Mouse (Mus musculus): ENCODE results near the gene Sufu. TPM values are rescaled to one million over a fixed set of nuclear protein-coding genes. Genes with fewer than 3 reads are reported as not detected.
A peak's percentile ranks its signal among the peaks of the same experiment; 100 is the strongest.

Sufu gene
- total and polyA plus RNA-seq, 3 experiments = 11.4 to 42.5 TPM; not detected in 1

DNA sequence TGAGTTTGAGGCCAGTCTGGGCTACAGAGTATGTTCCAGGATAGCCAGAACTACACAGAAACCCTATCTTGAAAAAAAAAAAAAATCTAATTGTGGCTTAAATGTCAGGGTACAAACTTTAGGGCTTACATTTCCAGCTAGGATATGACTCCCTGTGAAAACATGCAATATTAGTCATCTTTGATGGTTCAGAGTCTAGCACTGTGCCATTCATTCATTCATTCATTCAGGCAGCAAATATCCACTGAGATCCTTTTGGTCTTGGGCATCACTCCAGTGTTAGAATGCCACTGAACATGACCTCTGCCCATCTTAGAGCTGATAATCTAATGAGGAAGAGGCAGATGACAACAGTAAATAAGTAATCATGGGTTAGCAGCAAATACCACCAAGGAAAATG lies 125.0 kb downstream of the Sufu start:
- TF ChIP-seq GABPA (IDR thresholded peaks at IDR 0.05; ENCODE audit: low read depth, low read length) (no peak), ZNF384 (IDR thresholded peaks at IDR 0.05; ENCODE audit: low read depth, low read length) (peak; percentile 37; the same call in 1 of the 2 replicates), EP300 (IDR thresholded peaks at IDR 0.05; ENCODE audit: low read depth in 1 of 2, low read length in 2 of 2) (peak in 1 of 2 experiments; percentile 22; a peak in 2 of 4 replicates), TAL1 (IDR thresholded peaks at IDR 0.05; ENCODE audit: low read length) (no peak), MAZ (IDR thresholded peaks at IDR 0.05; ENCODE audit: low read depth, low read length) (no peak), POLR2AphosphoS2 (IDR thresholded peaks at IDR 0.05; ENCODE audit: low read length) (no peak), CHD1 (IDR thresholded peaks at IDR 0.05; ENCODE audit: low read depth, low read length) (no peak), USF1 (IDR thresholded peaks at IDR 0.05; ENCODE audit: low read depth, low read length) (no peak)
- Histone ChIP-seq H3K9ac (ENCODE audit: control insufficient read depth, low read depth, low read length, poor library complexity, severe bottlenecking) (no peak overlapping the region; the same call in 1 of the 2 replicates), H3K9me3 (replicated peaks; ENCODE audit: insufficient read depth, low read length) (no peaks in the 10 kb centered on the region), H3K27me3 (ENCODE audit: control insufficient read depth in 1 of 2, insufficient read depth in 2 of 2, low read length in 2 of 2) (no peaks in the 10 kb centered on the region), H3K4me3 (ENCODE audit: control insufficient read depth in 1 of 2, insufficient read depth in 1 of 2, low read depth in 2 of 2, low read length in 2 of 2) (peak overlapping the region in 1 of 2 experiments; percentile 47; a peak in 3 of 4 replicates), H3K79me2 (ENCODE audit: control insufficient read depth, insufficient read depth, low read length, poor library complexity) (no peaks in the 10 kb centered on the region), H3K4me1 (ENCODE audit: control insufficient read depth in 1 of 2, insufficient read depth in 2 of 2, low read length in 2 of 2) (peaks cover 6 to 23% of the 10 kb centered on the region in 2 experiments), H3K27ac (ENCODE audit: control insufficient read depth, low read depth, low read length) (no peak overlapping the region), H3K36me3 (ENCODE audit: control insufficient read depth in 1 of 2, insufficient read depth in 2 of 2, low read length in 2 of 2) (peaks cover 0 to 4% of the 10 kb centered on the region in 2 experiments; a peak in 2 of 4 replicates)
- DNase-seq (ENCODE audit: low read depth, low spot score) = peak; percentile 31

GRCm38 (mm10) chr19:46522433-46523044 lies 125.8 kb downstream of the Sufu start:
- Histone ChIP-seq H3K27me3 (ENCODE audit: control insufficient read depth in 1 of 2, insufficient read depth in 2 of 2, low read length in 2 of 2) (no peaks in the 10 kb centered on the region), H3K27ac (ENCODE audit: control insufficient read depth, low read depth, low read length) (peak overlapping the region; percentile 55), H3K9ac (ENCODE audit: control insufficient read depth, low read depth, low read length, poor library complexity, severe bottlenecking) (peak overlapping the region; percentile 60), H3K4me1 (ENCODE audit: control insufficient read depth in 1 of 2, insufficient read depth in 2 of 2, low read length in 2 of 2) (peaks cover 6 to 23% of the 10 kb centered on the region in 2 experiments), H3K36me3 (ENCODE audit: control insufficient read depth in 1 of 2, insufficient read depth in 2 of 2, low read length in 2 of 2) (peaks cover 0 to 4% of the 10 kb centered on the region in 2 experiments; a peak in 2 of 4 replicates), H3K79me2 (ENCODE audit: control insufficient read depth, insufficient read depth, low read length, poor library complexity) (no peaks in the 10 kb centered on the region), H3K4me3 (ENCODE audit: control insufficient read depth in 1 of 2, insufficient read depth in 1 of 2, low read depth in 2 of 2, low read length in 2 of 2) (peak overlapping the region; percentile 47 to 61), H3K9me3 (replicated peaks; ENCODE audit: insufficient read depth, low read length) (no peaks in the 10 kb centered on the region)
- peak; percentile 84 for DNase-seq (ENCODE audit: low read depth, low spot score)
- TF ChIP-seq GATA1 (IDR thresholded peaks at IDR 0.05; ENCODE audit: low read depth, low read length) (0 out of 2 replicates have a peak, but pooled peaks have one; percentile 33), TBP (IDR thresholded peaks at IDR 0.05; ENCODE audit: low read depth, low read length) (peak; percentile 98), UBTF (IDR thresholded peaks at IDR 0.05; ENCODE audit: borderline replicate concordance, insufficient read depth, low read depth, low read length) (no peak), MAZ (IDR thresholded peaks at IDR 0.05; ENCODE audit: low read depth, low read length) (0 out of 2 replicates have a peak, but pooled peaks have one; percentile 10), ZNF384 (IDR thresholded peaks at IDR 0.05; ENCODE audit: low read depth, low read length) (no peak), MXI1 (IDR thresholded peaks at IDR 0.05; ENCODE audit: low read depth, low read length) (peak; percentile 44; the same call in 1 of the 2 replicates), ETS1 (IDR thresholded peaks at IDR 0.05; ENCODE audit: low read depth, low read length) (peak; percentile 68)
